Mouse (Mus musculus): ENCODE data around the gene Zfp451.
"Not testable (repeated sequence)": the region's sequence is repeated elsewhere in the genome, so short reads cannot be mapped to it uniquely, and the experiment has no call there.

The Zfp451 gene

DNA sequence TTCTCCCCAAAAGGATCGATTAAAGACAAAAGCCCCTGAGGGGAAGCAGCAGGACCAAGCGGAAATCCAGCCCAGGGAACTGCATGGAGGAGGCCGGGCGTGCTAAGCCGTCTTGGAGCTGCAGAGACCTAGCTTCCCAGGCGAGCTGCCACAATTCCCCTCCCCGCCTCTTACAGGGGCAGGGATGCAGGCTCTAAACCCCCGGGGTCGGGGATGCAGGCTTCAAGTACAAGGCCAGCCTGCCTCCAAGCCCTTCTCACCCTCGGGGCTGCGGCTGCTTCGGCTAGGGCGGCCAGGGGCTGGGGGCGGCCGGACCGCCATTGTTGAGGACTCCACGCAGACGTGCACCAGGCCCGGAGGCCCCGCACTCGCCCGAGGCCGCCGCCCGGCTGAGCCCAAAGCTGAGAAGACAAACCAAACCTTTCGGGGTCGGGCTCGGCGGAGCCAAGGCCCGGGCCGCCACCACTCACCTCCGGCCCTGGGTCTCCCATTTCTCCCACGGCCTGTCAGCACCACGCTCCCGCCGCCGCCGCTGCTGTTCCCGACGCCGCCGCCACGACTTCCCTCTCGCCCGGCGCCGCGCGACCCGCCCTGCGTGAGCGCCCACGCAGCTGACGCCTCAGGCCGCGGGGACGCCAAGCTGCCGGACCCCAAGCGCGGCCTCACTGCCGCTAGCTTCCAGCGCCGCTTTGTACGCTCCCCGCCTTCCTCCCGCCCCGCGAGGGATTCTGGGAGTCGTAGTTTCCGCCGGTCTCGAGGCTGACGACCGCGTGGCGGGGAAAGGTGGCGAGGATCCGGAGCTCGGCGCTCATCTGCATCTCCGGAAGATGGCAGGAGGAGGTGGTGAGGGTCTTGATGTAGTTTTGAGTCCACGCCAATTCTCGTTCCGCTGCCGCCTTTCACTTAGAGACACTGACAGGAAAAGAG lies at the start of gene Zfp451:
Zfp451 (minus strand) TSS at position 728 of the 927 bp plus-strand sequence.
- DNase-seq (ENCODE audit: extremely low read depth, low read depth, low spot score) = no peak

- DNase-seq (ENCODE audit: extremely low read depth, low read depth, low spot score) = no peak
Observed at GRCm38 (mm10) chr1:33846807-33847206, 32.4 kb upstream of the Zfp451 start.

GRCm38 (mm10) chr1:33843823-33844222 lies 29.4 kb upstream of the Zfp451 start:
- DNase-seq (ENCODE audit: extremely low read depth, low read depth, low spot score) = no peak

DNA sequence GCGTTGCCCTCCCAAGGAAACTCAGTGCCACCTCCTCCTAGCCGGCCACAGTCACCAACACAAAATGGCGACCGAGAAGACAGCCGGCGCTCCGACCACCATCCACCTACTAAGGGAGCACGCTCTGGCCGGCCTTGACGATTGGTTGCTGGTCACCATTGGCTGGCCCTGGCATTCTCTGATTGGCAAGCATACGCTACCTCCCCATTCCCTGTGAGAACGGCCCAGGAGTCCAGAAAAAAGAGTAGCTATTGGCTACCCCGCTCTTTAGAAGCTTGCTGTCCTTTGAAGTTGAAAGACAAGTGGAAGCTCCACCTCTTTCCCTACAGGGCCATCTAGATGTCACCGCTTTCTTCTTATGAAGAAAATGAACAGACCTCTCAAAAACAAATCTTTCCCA lies 24.6 kb upstream of the Zfp451 start:
- not testable (repeated sequence) for DNase-seq (ENCODE audit: extremely low read depth, low read depth, low spot score)

GRCm38 (mm10) chr1:33830586-33830985 lies 16.2 kb upstream of the Zfp451 start:
- no peak for DNase-seq (ENCODE audit: extremely low read depth, low read depth, low spot score)

DNA sequence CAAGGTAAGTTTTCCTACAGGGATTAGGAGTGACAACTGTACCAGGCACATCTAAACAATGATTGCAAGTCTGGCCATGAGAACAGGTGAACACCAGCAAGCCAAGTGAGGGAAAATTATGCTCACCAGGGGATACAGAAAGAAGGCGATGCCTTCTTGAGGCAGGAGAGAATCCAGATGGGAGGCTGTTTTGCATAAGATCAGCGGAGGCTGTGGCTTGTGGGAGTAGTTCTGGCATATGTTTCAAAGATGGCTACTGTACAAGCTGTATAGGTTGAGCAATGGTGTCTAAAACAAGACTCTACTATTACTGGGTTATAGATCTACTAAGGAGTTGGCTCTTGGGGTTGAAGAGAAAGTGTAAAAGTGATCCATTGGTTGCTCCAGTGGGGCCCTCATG lies 3.5 kb upstream of the Zfp451 start:
- DNase-seq (ENCODE audit: extremely low read depth, low read depth, low spot score) = no peak

- DNase-seq (ENCODE audit: extremely low read depth, low read depth, low spot score) = no peak
Observed at GRCm38 (mm10) chr1:33813495-33813867, 914 bp downstream of the Zfp451 start.

- DNase-seq (ENCODE audit: extremely low read depth, low read depth, low spot score) = no peak
Observed at GRCm38 (mm10) chr1:33803323-33803722, 11.1 kb downstream of the Zfp451 start.

GRCm38 (mm10) chr1:33799620-33800019 lies 14.8 kb downstream of the Zfp451 start:
- no peak for DNase-seq (ENCODE audit: extremely low read depth, low read depth, low spot score)

GRCm38 (mm10) chr1:33788493-33788892 lies 25.9 kb downstream of the Zfp451 start:
- no peak for DNase-seq (ENCODE audit: extremely low read depth, low read depth, low spot score)

DNA sequence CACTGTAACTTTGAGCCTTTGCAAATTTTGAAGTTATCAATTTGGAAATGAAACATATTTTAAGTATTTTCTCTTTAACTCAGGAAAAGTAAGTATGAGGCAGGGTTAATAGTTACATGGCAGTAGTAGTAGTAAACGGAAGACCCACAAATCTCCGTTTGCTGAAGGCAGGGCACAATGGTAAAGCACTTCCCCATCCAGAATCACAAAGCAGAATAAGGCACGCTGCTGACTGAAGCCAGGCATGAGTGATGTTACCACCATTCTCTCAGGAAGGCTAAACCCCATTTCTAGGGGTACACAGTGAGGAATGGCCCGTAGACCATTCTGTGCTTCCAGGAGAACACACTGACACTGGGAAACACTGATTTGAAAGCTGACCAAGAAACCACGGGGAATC lies 26.3 kb downstream of the Zfp451 start:
- no peak for DNase-seq (ENCODE audit: extremely low read depth, low read depth, low spot score)

GRCm38 (mm10) chr1:33784561-33784960 lies 29.8 kb downstream of the Zfp451 start:
- no peak for DNase-seq (ENCODE audit: extremely low read depth, low read depth, low spot score)

DNA sequence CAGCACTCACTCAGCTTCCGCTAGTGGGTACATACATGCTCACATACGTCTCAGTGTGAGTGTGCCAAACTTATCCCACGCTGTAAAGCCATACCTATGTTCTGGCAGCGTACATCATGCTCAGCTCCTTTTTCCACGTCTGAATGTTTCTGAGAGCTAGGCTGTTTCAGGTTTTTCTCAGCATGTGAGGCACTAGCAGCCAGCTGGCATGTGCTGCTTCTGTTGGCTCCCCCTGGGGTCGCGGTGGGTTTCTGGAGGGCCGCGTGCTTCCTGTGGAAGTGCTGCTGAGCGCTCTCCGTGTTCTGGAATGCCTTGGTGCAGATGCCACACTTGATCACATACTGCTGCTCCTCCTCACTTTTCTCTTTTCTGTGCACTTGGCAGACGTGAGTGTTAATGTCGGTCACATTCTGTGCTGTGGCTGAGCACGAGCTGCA lies 38.2 kb downstream of the Zfp451 start:
- no peak for DNase-seq (ENCODE audit: extremely low read depth, low read depth, low spot score)

GRCm38 (mm10) chr1:33772106-33772505 lies 42.3 kb downstream of the Zfp451 start:
- DNase-seq (ENCODE audit: extremely low read depth, low read depth, low spot score) = no peak

DNA sequence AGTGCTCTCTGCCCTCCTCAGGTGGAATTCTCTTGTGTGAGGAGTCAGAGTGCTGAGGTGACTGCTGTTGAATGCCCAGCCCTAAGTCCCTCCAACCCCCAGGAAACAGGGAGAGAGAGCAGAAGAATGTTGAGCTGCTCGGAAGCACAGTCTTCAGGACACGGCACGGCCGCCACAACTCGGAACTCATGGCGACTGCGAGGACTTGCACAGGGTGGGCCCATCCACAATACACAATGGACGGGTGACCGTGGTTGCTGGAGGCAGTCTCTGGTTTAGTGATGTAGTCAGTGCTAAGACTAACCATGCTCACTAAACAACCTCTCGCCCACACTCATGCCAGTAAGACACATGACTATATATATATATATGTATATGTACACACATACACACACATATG lies 42.8 kb downstream of the Zfp451 start:
- DNase-seq (ENCODE audit: extremely low read depth, low read depth, low spot score) = no peak

GRCm38 (mm10) chr1:33768827-33769226 lies 45.6 kb downstream of the Zfp451 start:
- DNase-seq (ENCODE audit: extremely low read depth, low read depth, low spot score) = no peak

DNA sequence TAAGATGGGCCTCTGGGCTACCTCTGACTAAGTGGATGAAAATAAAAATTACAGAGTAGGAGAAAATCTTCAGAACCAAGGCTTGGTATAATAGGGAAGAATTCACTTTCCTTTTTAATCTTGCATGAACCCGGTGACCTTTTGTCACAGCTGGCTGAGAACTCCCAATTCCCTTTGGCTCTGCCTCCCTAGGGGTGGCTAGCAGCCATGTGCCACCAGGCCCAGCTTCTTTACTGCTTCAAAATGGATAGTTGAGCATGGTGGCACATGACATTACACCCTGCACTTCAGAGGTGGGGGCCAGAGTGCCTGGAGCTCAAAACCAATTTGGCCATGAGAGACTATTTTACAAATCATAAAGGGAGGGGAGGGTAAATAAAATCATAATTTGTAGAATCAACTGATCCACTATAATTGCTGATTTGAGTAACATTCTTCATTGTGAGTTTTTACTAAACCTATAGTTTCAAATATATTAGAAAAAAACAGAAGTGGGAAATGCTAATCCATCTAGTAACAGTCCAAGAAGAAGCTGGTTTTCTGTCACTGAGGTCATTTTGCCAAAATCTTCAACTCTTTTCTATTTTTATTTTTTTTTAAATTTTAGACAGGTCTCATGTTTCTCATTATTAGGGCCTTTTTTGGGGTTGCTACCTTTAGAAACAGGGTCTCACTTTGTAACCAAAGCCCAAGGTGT lies 46.2 kb downstream of the Zfp451 start:
- DNase-seq (ENCODE audit: extremely low read depth, low read depth, low spot score) = no peak

DNA sequence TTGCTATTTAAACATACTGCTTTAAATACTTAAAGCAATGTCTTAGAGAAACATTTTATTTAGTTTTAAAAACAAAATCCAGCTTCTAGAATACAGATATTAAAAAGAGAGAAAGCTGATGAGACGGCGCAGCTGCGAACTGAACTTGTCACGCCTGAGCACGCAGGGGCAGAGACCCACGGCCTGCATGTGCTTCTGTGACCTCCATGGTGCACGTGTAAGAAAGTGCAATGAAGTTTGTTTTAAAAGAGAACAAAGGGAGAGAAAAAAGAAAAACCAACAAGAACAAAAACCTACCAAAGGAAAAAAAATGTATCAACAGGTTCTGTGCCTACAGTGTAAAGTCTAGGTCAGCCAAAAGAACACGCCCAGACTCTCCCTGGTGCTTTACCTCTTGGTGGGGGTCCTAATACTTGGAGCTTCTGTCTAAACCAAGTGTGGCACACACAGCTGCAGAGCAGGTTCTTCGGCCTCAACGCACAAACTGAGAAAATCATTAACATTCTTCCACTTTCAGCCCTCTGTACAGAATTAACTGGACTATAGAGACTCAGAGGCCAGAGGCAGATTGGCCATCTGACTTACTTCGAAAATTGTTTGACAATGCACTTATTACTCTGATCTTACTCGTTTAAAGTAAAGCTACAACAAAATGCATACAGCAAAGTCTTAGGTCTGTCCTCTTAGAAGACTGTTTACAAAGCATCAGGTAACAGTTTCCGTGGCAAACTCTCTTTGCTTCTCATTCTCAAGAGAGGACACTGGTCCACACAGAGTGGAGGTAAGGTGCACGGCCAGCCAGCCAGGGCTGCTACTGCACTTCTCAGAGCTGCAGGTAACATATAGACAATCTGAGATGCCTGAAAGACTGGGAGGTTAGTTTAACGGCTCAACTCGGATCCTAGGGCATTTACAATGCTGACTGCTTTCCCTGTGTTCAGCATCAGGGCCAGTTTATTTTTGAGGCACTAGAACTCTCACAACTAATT lies 47.6 kb downstream of the Zfp451 start:
- DNase-seq (ENCODE audit: extremely low read depth, low read depth, low spot score) = no peak

DNA sequence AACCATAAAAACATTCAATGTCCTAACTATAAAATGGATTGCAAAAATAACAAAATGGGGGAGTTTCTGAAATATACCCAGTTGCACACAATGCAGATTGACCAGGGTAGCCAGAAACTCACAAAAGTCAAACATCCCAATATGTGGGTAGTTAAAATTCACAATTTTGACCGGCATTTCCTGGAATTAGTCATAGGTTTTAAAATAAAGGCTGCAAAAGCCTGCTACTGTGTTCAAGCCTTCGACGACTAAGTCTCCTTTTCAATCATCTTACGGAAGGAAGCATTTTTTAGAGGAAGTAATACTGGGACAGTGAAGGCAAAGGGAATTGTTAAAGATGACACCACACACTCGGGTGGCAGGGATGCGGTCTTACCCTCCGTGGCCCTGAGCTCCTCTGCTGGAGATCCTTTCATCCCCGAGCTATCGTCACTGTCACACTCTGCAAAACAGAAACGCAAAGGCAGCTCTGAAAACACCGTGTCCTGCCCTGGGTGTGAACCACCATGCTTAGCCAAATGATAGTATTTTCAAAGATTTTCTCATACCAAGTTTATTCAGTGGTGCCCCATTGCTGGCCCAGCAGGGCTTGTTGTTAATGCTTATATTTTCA lies 48.8 kb downstream of the Zfp451 start:
- DNase-seq (ENCODE audit: extremely low read depth, low read depth, low spot score) = no peak

- no peak for DNase-seq (ENCODE audit: extremely low read depth, low read depth, low spot score)
Observed at GRCm38 (mm10) chr1:33763826-33764225, 50.6 kb downstream of the Zfp451 start.

- DNase-seq (ENCODE audit: extremely low read depth, low read depth, low spot score) = no peak
Observed at GRCm38 (mm10) chr1:33758488-33758887, 55.9 kb downstream of the Zfp451 start.
